Mouse (Mus musculus): ENCODE measurements at regions not wholly inside any gene's neighbourhood (a gene's known extent, or its start where the extent isn't known, plus 50 kb on each side); places are given as distances from the start of the nearest gene placed in this dataset.

GRCm38 (mm10) chr11:71642886-71643285 lies 106.8 kb upstream of the Wscd1 start:
- no peak for ATAC-seq (ENCODE audit: insufficient number of reproducible peaks, low FRiP score, low TSS enrichment)

DNA sequence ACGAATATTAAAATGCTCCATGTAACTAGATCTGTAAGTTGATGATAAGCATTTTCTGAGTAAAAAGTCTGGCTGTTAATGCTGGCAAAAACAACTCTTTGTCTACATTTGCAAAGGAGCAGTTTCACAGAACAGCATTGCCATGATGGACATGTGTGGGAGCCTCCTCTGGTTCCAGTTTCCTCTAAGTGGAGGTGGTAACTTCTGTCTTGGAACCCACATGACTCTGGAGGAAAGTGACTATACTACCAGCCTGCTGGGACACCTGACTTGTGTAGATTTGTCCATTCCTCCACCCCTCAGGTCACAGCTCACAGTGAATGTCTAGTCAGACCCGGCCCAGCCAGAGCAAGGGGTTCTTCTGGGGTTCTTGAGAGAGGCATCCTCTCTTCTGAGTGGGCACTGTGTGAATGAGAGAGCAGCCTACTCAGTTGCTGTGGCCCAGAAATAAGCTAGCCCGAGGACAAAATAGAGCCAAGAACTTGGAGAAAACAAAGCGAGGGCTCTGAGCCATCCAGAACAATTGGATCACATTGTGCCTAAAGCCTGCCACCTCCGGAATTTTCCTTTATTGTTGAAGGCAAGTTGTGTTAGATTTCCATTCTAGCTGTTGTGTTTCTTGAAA lies 97.9 kb upstream of the Wscd1 start:
- ATAC-seq (ENCODE audit: insufficient number of reproducible peaks, low FRiP score, low TSS enrichment) = no peak

DNA sequence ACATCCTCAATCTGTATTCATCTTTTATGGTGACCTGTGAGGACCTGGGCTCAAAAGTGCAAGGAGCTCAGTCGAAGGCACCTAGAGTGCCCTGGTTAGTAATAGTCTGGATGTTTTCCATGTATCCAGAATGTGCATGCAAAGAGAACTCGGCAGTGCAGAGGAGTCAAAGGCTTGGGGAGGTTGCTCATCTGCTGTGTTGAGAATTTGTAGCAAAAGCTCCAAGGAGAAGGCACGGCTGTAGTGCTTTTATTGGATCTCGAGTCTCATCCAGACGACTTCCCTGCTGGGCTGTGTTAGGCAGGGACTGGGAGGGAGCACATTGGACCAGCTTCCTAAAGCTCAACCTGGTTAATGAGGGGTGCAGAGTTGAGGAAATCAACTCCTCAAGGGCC lies 97.3 kb upstream of the Wscd1 start:
- ATAC-seq (ENCODE audit: insufficient number of reproducible peaks, low FRiP score, low TSS enrichment) = no peak

GRCm38 (mm10) chr11:71658346-71658745 lies 91.4 kb upstream of the Wscd1 start:
- no peak for ATAC-seq (ENCODE audit: insufficient number of reproducible peaks, low FRiP score, low TSS enrichment)

GRCm38 (mm10) chr11:71670111-71671050 lies 79.3 kb upstream of the Wscd1 start:
- no peak for ATAC-seq (ENCODE audit: insufficient number of reproducible peaks, low FRiP score, low TSS enrichment)

GRCm38 (mm10) chr11:71672171-71673050 lies 77.3 kb upstream of the Wscd1 start:
- peak; percentile 71 for ATAC-seq (ENCODE audit: insufficient number of reproducible peaks, low FRiP score, low TSS enrichment)

- no peak for ATAC-seq (ENCODE audit: insufficient number of reproducible peaks, low FRiP score, low TSS enrichment)
Measured at GRCm38 (mm10) chr11:71674319-71674718, 75.4 kb upstream of the Wscd1 start.

GRCm38 (mm10) chr11:71675714-71676313 lies 73.9 kb upstream of the Wscd1 start:
- no peak for ATAC-seq (ENCODE audit: insufficient number of reproducible peaks, low FRiP score, low TSS enrichment)

DNA sequence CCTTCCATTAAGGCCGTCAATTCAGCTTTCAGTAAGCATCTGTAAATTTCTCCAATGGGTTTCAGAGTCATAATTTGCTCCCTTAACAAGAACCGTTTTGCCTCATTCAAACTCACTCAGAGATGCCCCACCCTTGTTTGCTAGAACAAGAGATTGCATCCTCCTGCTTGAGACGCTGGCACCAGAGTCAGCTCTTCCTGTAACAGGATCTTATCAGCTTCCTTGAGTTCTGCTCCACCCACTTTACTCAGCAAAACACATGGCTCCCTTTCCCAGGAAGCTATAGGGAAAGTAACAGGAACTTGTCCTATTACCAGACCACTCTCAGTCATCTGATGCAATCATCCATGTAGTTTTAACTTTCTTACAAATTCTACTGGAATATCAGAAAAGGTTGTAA lies 52.7 kb upstream of the Wscd1 start:
- no peak for ATAC-seq (ENCODE audit: insufficient number of reproducible peaks, low FRiP score, low TSS enrichment)

DNA sequence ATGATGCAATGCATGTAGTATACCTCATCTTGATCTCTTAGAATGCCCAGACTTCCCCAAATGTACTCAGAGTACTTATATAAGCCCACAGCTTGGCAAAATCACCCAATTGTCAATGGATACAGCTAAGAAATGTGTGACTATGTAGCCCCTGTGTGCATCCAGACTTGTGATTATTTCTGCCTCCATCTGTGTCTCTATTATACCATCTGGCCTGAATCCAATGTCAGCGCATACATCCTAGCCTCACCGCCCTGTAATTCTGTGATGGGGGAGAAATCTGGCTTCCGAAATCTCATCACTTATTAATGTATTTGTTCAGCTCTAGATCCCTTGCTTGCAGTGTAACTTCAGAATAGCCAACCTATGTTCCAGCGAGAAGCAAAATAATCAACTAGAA lies 50.9 kb upstream of the Wscd1 start:
- no peak for ATAC-seq (ENCODE audit: insufficient number of reproducible peaks, low FRiP score, low TSS enrichment)

Data from cerebellum, adult (tissue).